Comparison of ENCODE assay signal across 18 mouse cellular contexts in the genomic region with DNA sequence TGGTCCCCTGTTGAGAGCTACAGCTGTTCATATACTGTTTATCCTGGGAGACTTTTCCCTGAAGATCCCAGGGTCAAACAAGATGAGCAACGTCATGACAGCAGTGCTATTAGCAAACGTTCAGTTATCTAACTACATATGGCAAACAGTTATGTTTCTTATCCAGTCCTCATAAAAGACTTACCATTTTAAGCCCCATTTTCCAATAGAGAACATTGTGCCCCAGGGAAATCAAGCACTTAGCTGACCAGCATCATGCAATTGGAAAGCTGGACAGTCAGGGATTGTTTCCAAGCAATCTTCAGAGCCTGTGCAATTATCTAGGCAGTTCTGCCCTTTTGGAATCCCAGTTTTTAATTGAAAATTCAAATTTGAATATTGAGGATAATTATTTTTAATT.
A peak's percentile ranks its signal among the peaks of the same experiment; 100 is the strongest.
DNase-seq lines count a peak whose midpoint lies in the region; ATAC-seq and TF ChIP-seq lines count a peak whose summit lies in the region.
"Had no signal": no experiment of that assay in that cellular context is flagged by ENCODE, and none has a peak within 500 bp of the region (broad histone marks: within the 10 kb centered on the region; RNA-seq: fewer than 3 reads in every experiment).

No protein-coding gene starts in this region.

- TF ChIP-seq POLR2A in heart, adult 2 months (IDR thresholded peaks at IDR 0.05; ENCODE audit: insufficient read depth, low read depth, low read length): no peak

- TF ChIP-seq EP300 in heart, adult 2 months (IDR thresholded peaks at IDR 0.05; ENCODE audit: insufficient read depth, low read depth, low read length): no peak

- H3K36me3 ChIP-seq in heart, adult 2 months (ENCODE audit: control insufficient read depth, insufficient read depth, low read length): no peaks in the 10 kb centered on the region
- H3K36me3 ChIP-seq in intestine, postnatal 0 days (ENCODE audit: control insufficient read depth, insufficient read depth): no peaks in the 10 kb centered on the region
- H3K36me3 ChIP-seq: embryonic facial prominence, embryonic 12.5 days; forebrain, embryonic 12.5 days; heart, embryonic 13.5 days had no signal

- no peaks in the 10 kb centered on the region for H3K9me3 ChIP-seq in intestine, postnatal 0 days (ENCODE audit: control insufficient read depth)
- H3K9me3 ChIP-seq: embryonic facial prominence, embryonic 12.5 days; forebrain, embryonic 12.5 days; heart, embryonic 13.5 days had no signal

- no peaks in the 10 kb centered on the region for H3K4me1 ChIP-seq in heart, adult 2 months (ENCODE audit: control insufficient read depth, insufficient read depth, low read length)
- H3K4me1 ChIP-seq in intestine, postnatal 0 days (replicated peaks; ENCODE audit: control insufficient read depth, insufficient read depth, low read length): no peaks in the 10 kb centered on the region
- H3K4me1 ChIP-seq: embryonic facial prominence, embryonic 12.5 days; forebrain, embryonic 12.5 days; heart, embryonic 13.5 days had no signal

- no peak for ATAC-seq in intestine, postnatal 0 days
- ATAC-seq: forebrain, postnatal 0 days; hindbrain, embryonic 16.5 days had no signal

- no peak overlapping the region for H3K4me2 ChIP-seq in intestine, postnatal 0 days (replicated peaks; ENCODE audit: low read depth)
- H3K4me2 ChIP-seq: embryonic facial prominence, embryonic 12.5 days; forebrain, embryonic 12.5 days; heart, embryonic 13.5 days had no signal

- intact Hi-C loops in gastrocnemius, postnatal 14 days (cut with DNase I; ENCODE audit: low total_unique reads): no loop called here
- intact Hi-C loops in heart, adult 2 months (cut with DNase I): no loop called here

- H3K9ac ChIP-seq in heart, adult 2 months (ENCODE audit: low read depth, low read length): no peak overlapping the region
- no peak overlapping the region for H3K9ac ChIP-seq in intestine, postnatal 0 days (ENCODE audit: low read depth, low read length)
- H3K9ac ChIP-seq: embryonic facial prominence, embryonic 12.5 days; forebrain, embryonic 12.5 days; forebrain, postnatal 0 days; heart, embryonic 13.5 days had no signal

- WGBS in heart, adult 2 months: 53% methylated on average over 2 of the region's 2 CpGs
- 26% methylated on average over 2 of the region's 2 CpGs for WGBS in intestine, postnatal 0 days

- no peaks in the 10 kb centered on the region for H3K27me3 ChIP-seq in heart, adult 2 months (ENCODE audit: control insufficient read depth, insufficient read depth, low read length)
- H3K27me3 ChIP-seq in intestine, postnatal 0 days (replicated peaks; ENCODE audit: control insufficient read depth, insufficient read depth, low read length): no peaks in the 10 kb centered on the region
- H3K27me3 ChIP-seq: embryonic facial prominence, embryonic 12.5 days; forebrain, embryonic 12.5 days; heart, embryonic 13.5 days had no signal

- no peaks in the 10 kb centered on the region for H3K79me2 ChIP-seq in heart, adult 2 months (replicated peaks; ENCODE audit: control insufficient read depth, insufficient read depth, low read length)

- peak; percentile 15 for DNase-seq in gastrocnemius, adult 18-20 months (ENCODE audit: low spot score)
- no peak for DNase-seq in gastrocnemius, postnatal 14 days
- peak; percentile 4 for DNase-seq in heart, adult 8-10 months (ENCODE audit: low spot score)
- no peak for DNase-seq in heart, adult 2 months
- peak; percentile 47 for DNase-seq in brain, adult 2 months (ENCODE audit: low read depth, low spot score)
- DNase-seq: adrenal gland, adult 8-10 months; adrenal gland, postnatal 36 days; cerebellum, adult 18-20 months; cerebellum, postnatal 14 days; embryo, embryonic 11 days; forebrain, postnatal 0 days; heart, postnatal 36 days; kidney, adult 18-20 months had no signal

- no peak overlapping the region for H3K27ac ChIP-seq in heart, adult 2 months
- no peak overlapping the region for H3K27ac ChIP-seq in intestine, postnatal 0 days (ENCODE audit: low read depth, low read length)
- H3K27ac ChIP-seq: embryonic facial prominence, embryonic 12.5 days; forebrain, embryonic 12.5 days; heart, embryonic 13.5 days had no signal

- H3K4me3 ChIP-seq in heart, adult 2 months: no peak overlapping the region
- H3K4me3 ChIP-seq in intestine, postnatal 0 days (ENCODE audit: low read depth, low read length): no peak overlapping the region
- H3K4me3 ChIP-seq: embryonic facial prominence, embryonic 12.5 days; forebrain, embryonic 12.5 days; heart, embryonic 13.5 days had no signal

- no peak for TF ChIP-seq CTCF in heart, adult 2 months (IDR thresholded peaks at IDR 0.05)
- TF ChIP-seq CTCF in intestine, postnatal 0 days (IDR thresholded peaks at IDR 0.05; ENCODE audit: low read depth): no peak

Comparison
In these comparisons a context has a peak if more than half of its experiments do, and no peak if none do; other contexts are left out.
1. DNase-seq: peak in gastrocnemius, adult 18-20 months (single experiment), heart, adult 8-10 months (single experiment) and brain, adult 2 months (single experiment); none in gastrocnemius, postnatal 14 days (single experiment) and heart, adult 2 months (0 of 2).